Mouse (Mus musculus) hindbrain, embryonic 16.5 days (tissue): ENCODE measurements around the gene Cldn15. TPM values are rescaled to one million over a fixed set of nuclear protein-coding genes. Genes with fewer than 3 reads are reported as not detected.
"Not testable (repeated sequence)": the region's sequence is repeated elsewhere in the genome, so short reads cannot be mapped to it uniquely, and the experiment has no call there.

Source experiments
- ATAC-seq: fragments of 200-750 bp; cut with Nextera tagmentation; 2 replicates; pipeline ENCODE4 v1.8.0; 2017; ENCODE audit warnings: moderate TSS enrichment, moderate library complexity
- H3K27ac ChIP-seq: fragments of 300-500 bp; sonication (generic); 2 replicates; pipeline ENCODE4 v1.5.1; 2014; ENCODE audit warnings: low read depth, mild to moderate bottlenecking, control low read depth, low read length, moderate library complexity
- H3K27me3 ChIP-seq: fragments of 300-500 bp; sonication (generic); replicated peaks from 2 replicates; pipeline ENCODE4 v1.6.1; 2014; ENCODE audit warnings: low read length; ENCODE audit not compliant: control insufficient read depth, insufficient read depth
- H3K36me3 ChIP-seq: fragments of 300-500 bp; sonication (generic); 2 replicates; pipeline ENCODE4 v1.6.1; 2014; ENCODE audit warnings: mild to moderate bottlenecking, low read length, moderate library complexity, mixed read lengths; ENCODE audit not compliant: control insufficient read depth, insufficient read depth
- H3K4me1 ChIP-seq: fragments of 300-500 bp; sonication (generic); 2 replicates; pipeline ENCODE4 v1.6.1; 2014; ENCODE audit warnings: low read depth, low read length; ENCODE audit not compliant: control insufficient read depth, insufficient read depth
- H3K4me2 ChIP-seq: fragments of 300-500 bp; sonication (generic); 2 replicates; pipeline ENCODE4 v1.6.1; 2014; ENCODE audit warnings: mild to moderate bottlenecking, low read length, control low read depth, moderate library complexity
- H3K4me3 ChIP-seq: fragments of 300-500 bp; sonication (generic); 2 replicates; pipeline ENCODE4 v1.5.1; 2014; ENCODE audit warnings: mild to moderate bottlenecking, low read length, control low read depth, moderate library complexity
- H3K9ac ChIP-seq: fragments of 300-500 bp; sonication (generic); 2 replicates; pipeline ENCODE4 v1.6.1; 2014; ENCODE audit warnings: low read depth, mild to moderate bottlenecking, control low read depth, low read length, moderate library complexity
- H3K9me3 ChIP-seq: fragments of 300-500 bp; sonication (generic); 2 replicates; pipeline ENCODE4 v1.6.1; 2014; ENCODE audit warnings: mild to moderate bottlenecking, low read length, moderate library complexity; ENCODE audit not compliant: control insufficient read depth
- WGBS: fragments of 180-500 bp; shearing (Covaris S2); extraction: QIAGEN DNeasy Blood & Tissue Kit; methylation state at CpG from one replicate; pipeline ENCODE4 v1.1.7; 2014; 5-methylcytosine and 5-hydroxymethylcytosine counted together
- polyA plus RNA-seq: library from polyadenylated mRNA; unstranded; fragments of >200 nt; fragmentation: Nextera tagmentation; extraction: Ambion mirVana; gene quantifications from 2 replicates; pipeline ENCODE4 v1.2.1, GENCODE M21; 2015

The Cldn15 gene
- polyA plus RNA-seq, 1 experiment from 2014 or later, result 0.16 TPM

DNA sequence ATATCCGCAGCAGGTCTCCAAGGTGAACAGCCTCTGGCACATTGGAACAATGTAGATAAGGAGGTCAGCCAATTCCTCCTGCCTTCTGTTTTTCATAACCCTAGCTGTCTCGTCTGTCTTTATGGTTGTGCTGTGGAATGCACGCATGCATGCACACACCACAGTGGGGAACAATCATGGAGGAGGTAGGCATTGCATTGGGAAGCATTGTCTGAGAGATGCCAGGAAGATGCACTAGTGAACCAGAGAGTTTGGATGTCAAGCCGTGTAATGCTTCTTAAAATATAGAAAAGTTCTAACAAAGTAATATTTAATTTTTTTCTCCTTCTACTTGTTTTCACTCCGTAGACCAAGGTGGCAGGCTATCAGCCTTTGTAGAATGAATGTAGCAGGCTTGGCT lies 33.5 kb upstream of the Cldn15 start:
- Histone ChIP-seq H3K4me2 (no peak overlapping the region), H3K4me1 (peaks cover 2% of the 10 kb centered on the region; the same call in 1 of the 2 replicates), H3K36me3 (no peaks in the 10 kb centered on the region), H3K9me3 (no peaks in the 10 kb centered on the region), H3K27ac (no peak overlapping the region), H3K27me3 (no peaks in the 10 kb centered on the region), H3K4me3 (no peak overlapping the region), H3K9ac (no peak overlapping the region)
- WGBS, result 75% methylated on average over 5 of the region's 5 CpGs
- no peak for ATAC-seq

DNA sequence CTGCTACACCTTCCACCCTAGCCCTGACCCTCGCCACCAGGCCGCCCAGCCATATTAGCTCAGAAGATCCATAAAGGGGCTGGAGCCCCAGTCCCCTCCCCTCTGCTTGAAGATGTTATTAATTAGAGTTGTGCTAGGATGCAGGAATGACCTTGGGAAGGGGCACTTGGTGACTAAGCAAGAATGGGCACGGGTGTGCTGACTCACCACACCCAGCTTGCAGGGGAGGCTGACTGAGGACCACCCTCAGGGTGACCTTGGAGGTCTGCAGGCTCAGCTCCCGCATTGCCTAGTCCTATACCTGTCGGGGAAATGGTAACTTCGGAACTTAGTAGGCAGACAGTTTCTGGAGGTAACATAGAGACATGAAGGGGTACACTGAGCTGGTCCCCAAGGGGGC lies 32.5 kb upstream of the Cldn15 start:
- Histone ChIP-seq H3K36me3 (no peaks in the 10 kb centered on the region), H3K27me3 (no peaks in the 10 kb centered on the region), H3K4me2 (no peak overlapping the region), H3K9me3 (no peaks in the 10 kb centered on the region), H3K9ac (no peak overlapping the region), H3K27ac (no peak overlapping the region), H3K4me3 (no peak overlapping the region), H3K4me1 (peaks cover 2% of the 10 kb centered on the region; the same call in 1 of the 2 replicates)
- WGBS, result 95% methylated on average over 6 of the region's 6 CpGs
- no peak for ATAC-seq

DNA sequence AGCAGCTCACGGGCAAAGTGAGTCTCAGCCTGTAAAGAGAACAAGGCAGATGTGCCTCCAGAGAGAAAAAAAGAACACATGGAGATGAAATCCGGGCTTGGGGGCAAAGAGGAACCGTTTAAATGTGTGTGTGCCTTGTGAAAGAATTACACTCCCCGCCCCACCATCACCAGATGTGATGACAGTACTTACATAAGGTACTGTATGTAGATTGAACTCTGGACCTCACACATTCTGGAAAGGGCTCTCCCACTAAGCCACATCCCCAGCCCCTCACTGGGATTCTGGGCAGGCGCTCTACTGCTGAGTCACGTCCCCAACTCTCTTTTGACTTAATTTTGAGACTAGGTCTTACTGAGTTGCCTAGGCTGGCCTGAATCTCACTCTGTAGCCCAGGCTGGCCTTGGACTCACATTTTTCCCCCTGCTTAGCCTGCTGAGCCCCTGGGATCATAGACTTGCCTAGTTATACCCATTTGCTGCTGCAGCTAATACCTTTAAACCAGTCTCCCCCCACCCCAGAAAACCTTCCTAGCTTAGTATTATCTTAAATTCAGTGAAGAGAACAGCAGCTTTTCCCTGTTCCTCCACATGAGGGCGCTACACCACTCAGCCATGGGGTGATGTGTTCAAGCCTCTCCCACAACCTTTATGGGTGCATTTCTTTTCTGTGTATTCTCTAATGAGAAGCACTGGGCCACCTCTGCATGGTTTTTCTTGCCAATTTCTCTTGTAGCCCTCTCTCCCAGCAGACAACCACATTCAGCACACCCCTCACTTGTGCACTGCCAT lies 30.3 kb upstream of the Cldn15 start:
- H3K27ac ChIP-seq, result no peak overlapping the region
- H3K4me1 ChIP-seq, result no peaks in the 10 kb centered on the region
- WGBS, result 69% methylated on average over 7 of the region's 7 CpGs
- H3K9me3 ChIP-seq, result no peaks in the 10 kb centered on the region
- H3K4me3 ChIP-seq, result no peak overlapping the region
- no peaks in the 10 kb centered on the region for H3K27me3 ChIP-seq
- no peak overlapping the region for H3K4me2 ChIP-seq
- no peak for ATAC-seq
- H3K36me3 ChIP-seq, result no peaks in the 10 kb centered on the region
- no peak overlapping the region for H3K9ac ChIP-seq

DNA sequence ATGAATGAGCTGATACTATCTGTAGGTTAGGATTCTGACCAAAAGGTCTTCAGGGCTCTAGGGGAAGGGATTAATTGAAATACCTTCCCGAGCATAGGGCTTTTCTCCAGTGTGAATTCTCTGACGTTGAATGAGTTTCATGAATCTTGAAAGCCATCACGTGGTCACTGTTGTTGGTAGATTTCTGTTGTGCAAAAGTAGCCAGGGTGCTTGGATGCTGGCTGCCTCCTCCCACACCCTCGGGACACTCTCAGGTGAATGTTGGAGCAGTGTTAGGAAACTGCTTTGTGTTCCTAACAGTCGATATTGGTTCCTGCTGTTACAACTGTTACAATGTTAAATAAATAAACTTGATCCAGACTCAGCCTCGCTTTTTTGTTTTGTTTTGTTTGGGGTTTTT lies 29.7 kb upstream of the Cldn15 start:
- Histone ChIP-seq H3K9ac (no peak overlapping the region), H3K36me3 (no peaks in the 10 kb centered on the region), H3K4me1 (no peaks in the 10 kb centered on the region), H3K4me3 (no peak overlapping the region), H3K27ac (no peak overlapping the region), H3K4me2 (no peak overlapping the region), H3K9me3 (no peaks in the 10 kb centered on the region), H3K27me3 (no peaks in the 10 kb centered on the region)
- no peak for ATAC-seq
- 89% methylated on average over 6 of the region's 6 CpGs for WGBS

DNA sequence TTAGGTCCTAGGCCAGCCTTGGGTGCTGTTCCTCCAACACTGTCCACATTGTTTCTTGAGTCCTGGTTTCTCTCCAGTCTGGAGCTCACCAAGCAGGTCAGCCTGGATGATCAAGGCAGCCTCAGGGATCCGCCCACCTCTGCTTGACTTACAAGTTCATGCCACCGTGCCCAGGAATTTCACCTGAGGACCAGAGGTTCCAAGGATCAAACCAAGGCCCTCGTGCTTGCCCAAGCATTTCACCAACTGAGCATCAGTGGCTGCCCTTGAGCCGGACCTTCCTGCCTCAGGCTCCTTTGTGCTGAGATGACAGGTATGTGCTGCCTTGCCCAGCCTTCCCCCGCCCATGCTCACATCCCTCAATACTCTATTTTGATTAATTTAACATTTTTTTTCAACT lies 28.8 kb upstream of the Cldn15 start:
- no peaks in the 10 kb centered on the region for H3K9me3 ChIP-seq
- H3K4me2 ChIP-seq, result no peak overlapping the region
- no peak for ATAC-seq
- H3K27me3 ChIP-seq, result no peaks in the 10 kb centered on the region
- H3K36me3 ChIP-seq, result no peaks in the 10 kb centered on the region
- no peak overlapping the region for H3K9ac ChIP-seq
- no peak overlapping the region for H3K4me3 ChIP-seq
- no peaks in the 10 kb centered on the region for H3K4me1 ChIP-seq
- 91% methylated on average over 5 of the region's 5 CpGs for WGBS
- no peak overlapping the region for H3K27ac ChIP-seq

DNA sequence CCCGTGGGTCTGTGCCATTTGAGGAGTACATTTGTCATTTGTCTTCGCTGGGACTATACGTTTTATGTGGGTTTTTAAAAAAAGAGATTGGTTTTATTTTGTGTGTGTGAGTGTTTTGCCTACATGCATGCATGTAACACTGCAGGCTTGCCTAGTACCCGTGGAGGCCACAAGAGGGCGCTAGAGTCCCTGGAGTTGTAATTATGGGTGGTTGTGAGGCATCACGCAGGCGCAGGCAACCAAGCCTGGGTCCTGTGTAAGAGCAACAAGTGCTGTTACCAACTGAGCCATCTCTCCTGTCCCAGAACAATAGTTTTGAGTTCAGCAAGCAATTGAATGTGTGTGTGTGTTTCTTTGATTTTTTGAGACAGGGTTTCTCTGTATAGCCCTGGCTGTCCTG lies 27.1 kb upstream of the Cldn15 start:
- no peak overlapping the region for H3K4me3 ChIP-seq
- 69% methylated on average over 7 of the region's 7 CpGs for WGBS
- no peak overlapping the region for H3K27ac ChIP-seq
- H3K36me3 ChIP-seq, result no peaks in the 10 kb centered on the region
- H3K4me1 ChIP-seq, result no peaks in the 10 kb centered on the region
- H3K9ac ChIP-seq, result no peak overlapping the region
- no peak overlapping the region for H3K4me2 ChIP-seq
- H3K9me3 ChIP-seq, result no peaks in the 10 kb centered on the region
- no peak for ATAC-seq
- no peaks in the 10 kb centered on the region for H3K27me3 ChIP-seq

DNA sequence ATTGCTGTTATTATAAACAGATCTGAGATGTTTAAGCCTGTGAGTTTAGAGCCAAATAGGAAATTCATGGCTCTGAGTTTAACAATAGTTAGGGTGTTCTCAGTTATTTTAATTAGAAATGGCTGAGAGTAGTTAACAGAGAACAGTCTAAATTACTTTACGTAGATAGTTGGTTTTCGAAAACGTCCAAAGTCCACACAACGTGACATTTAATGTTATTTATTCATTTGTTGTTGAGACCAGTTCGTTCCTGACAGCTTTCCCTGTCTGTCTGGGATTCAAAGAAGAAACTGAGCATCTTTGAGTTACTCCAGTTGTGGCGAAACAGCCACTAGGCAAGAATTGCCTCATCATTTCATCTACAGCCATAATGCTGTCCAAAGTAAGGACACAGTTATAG lies 26.4 kb upstream of the Cldn15 start:
- 85% methylated on average over 6 of the region's 6 CpGs for WGBS
- not testable (repeated sequence) for H3K4me3 ChIP-seq, H3K36me3 ChIP-seq, H3K9me3 ChIP-seq, H3K27me3 ChIP-seq, H3K4me1 ChIP-seq, ATAC-seq, H3K4me2 ChIP-seq, H3K9ac ChIP-seq, H3K27ac ChIP-seq

DNA sequence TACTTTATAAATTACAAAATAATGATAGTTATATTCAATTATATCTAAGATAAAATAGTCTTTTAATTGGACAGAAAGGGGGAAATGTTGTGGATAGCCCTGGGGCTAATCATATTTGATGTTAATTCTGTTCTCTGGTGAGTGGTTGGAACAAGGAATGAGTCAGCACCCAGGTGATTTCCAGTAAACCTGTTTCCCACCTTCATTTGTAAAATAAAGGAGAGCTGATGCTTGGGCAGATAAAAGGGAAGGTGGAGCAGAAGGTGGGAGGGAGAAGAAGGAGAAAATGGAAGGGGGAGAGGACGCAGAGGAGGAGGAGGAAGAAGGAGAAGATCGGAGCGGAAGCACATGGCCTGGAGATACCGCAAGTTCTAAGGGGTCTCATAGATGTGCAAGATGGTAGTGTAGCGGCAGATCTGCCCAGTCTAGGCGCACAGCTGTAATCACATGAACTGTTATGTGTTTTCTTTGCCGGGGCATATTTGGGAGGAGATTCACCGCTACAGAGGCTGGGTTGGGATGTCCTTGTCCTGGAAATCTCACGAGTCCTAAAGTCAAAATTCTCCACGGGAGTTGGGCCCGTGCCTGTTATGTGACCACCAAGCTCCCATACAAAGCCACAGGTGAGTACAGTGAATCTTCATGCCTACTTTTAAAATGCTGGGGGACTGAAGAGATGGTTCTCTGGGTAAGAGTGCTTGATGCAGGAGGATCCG lies 25.4 kb upstream of the Cldn15 start:
- Histone ChIP-seq H3K27ac (no peak overlapping the region), H3K36me3 (no peaks in the 10 kb centered on the region), H3K27me3 (no peaks in the 10 kb centered on the region), H3K4me1 (no peaks in the 10 kb centered on the region), H3K4me2 (no peak overlapping the region), H3K9ac (no peak overlapping the region), H3K9me3 (no peaks in the 10 kb centered on the region), H3K4me3 (no peak overlapping the region)
- ATAC-seq, result no peak
- WGBS, result 89% methylated on average over 12 of the region's 12 CpGs

DNA sequence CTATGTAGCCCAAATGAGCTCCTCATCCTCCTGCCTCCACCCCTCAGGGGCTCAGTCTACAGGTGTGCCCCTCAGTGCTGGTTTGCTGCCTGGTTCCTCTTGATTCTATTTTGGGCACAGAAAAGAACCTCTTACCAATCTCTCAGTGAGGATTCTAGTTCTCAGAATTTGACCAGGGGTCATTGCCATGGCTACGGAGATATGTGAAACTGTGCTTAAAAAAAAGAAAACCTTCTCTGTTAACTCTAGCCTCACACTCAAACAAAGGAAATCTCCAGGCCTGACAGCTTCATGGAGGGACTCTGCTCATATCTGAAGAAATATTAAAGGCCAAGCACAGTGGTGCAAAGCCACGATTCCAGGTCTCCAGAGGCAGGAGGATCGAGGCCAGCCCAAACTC lies 23.6 kb upstream of the Cldn15 start:
- no peak for ATAC-seq
- Histone ChIP-seq H3K4me2 (no peak overlapping the region), H3K27ac (no peak overlapping the region), H3K9ac (no peak overlapping the region), H3K36me3 (no peaks in the 10 kb centered on the region), H3K27me3 (no peaks in the 10 kb centered on the region), H3K4me1 (no peaks in the 10 kb centered on the region), H3K9me3 (no peaks in the 10 kb centered on the region), H3K4me3 (no peak overlapping the region)
- 84% methylated on average over 3 of the region's 3 CpGs for WGBS
